Mouse (Mus musculus) gastrocnemius, postnatal 14 days (tissue): ENCODE data around the gene Ralb. TPM values are rescaled to one million over a fixed set of nuclear protein-coding genes. Genes with fewer than 3 reads are reported as not detected.

Source experiments
- DNase-seq: peaks from one replicate; pipeline ENCODE4 v3.0.0; 2021; ENCODE audit warnings: mixed read lengths
- intact Hi-C: fragments of 180-260 bp; cut with DNase I; formaldehyde crosslinking; loops from one replicate; pipeline ENCODE4 v1.15.1; 2025; ENCODE audit warnings: low total_unique reads
- total RNA-seq, 2 experiments: library from RNA; stranded (reverse); gene quantifications; 2 replicates each; pipeline ENCODE4 v1.2.3; 2021

The Ralb gene
- total RNA-seq, 2 experiments from 2014 or later: 17.2 to 18.9 TPM

DNA sequence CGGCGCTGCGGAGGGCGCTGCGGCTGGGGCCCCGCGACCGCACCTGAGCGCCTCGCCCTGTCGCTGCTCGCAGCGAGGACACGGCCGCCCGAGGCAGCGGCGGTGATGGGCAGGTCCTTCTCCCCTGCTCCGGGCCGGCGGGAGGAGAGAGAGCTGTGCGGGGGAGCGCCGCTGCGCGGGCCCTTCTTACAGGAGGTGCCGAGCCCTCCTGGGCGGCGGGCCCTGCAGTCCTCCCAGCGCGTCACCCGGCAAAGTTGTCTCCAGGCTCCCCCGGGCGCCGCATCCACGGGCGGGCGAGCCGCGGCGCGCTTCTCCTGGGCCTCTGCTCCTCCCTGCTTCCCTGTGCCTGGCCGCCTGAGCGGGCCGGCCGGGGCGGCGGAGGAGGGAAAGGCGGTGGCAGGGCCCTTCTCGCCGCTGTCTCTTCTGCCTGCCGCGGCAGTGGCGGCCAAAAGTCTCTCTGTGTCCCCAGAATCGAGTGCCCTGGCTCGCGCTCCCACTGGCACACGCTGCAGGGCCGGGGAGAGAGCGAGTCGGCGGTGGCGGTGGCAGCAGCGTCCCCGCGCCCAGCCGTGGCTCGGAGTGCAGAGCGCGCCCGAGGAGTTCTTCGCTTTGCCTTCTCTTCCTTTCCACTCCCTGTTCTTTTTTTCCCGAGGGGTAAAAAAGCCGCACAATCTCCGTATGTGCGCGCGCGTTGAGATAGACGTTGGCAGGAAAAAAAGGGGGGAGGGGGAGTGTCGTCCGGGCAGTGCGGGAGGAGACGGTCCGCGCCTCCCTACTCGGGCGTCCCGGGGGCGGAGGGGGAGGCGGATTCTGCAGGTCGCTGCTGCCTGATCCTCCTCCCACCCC, 82.8 kb downstream of the Ralb start, which contains the start of gene Inhbb:
Gene Inhbb, minus strand, starts transcription at position 673 of the 846 bp plus-strand sequence.
- DNase-seq: peak; percentile 26
- intact Hi-C loops: loop anchor here (5.0 kb wide), 1 partner anchor 334 kb away; no protein-coding TSS in a partner anchor

DNA sequence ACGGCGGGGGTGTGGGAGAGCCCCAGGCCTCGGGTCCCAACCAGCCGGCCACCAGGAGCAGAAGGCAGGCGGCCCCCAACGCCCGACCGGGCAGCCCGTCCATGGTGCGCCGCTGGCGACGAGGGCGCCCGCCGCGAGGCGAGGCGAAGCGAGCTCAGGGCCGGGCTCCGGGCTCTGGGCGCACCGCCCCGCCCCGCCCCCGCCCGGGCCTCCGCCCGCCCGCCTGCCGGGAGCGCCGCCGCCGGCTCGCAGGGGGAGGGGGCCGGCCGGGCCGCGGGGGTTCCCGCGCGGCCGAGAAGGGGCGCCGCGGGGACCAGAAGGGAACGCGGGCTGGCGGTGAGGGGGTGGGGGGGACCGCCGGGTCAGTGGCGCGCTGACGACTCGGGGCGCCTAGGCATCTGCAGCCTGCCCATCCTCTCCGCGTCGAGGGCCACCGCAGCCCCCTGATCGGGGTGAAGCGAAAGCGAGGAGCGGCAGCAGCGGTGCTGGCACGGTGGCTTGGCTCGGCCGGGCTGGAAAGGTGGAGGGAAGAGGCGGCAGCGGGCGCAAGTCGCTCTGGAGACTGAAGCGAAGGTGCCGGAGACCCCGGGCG, 83.5 kb downstream of the Ralb start:
- intact Hi-C loops: loop anchor here (5.0 kb wide), 1 partner anchor 334 kb away; no protein-coding TSS in a partner anchor
- DNase-seq: peak; percentile 39

Other genes with a start within 250 kb of the Ralb start
- gene Inhbb, start 82.5 kb downstream of the Ralb start, total RNA-seq: under 1 TPM; 0.16 to 0.53 TPM
- 1 to 10 TPM; 5.5 to 5.9 TPM for gene Tmem185b, start 21.4 kb upstream of the Ralb start, total RNA-seq
- 1 to 10 TPM; 1.5 to 2.8 TPM for gene Epb41l5, start 144.2 kb upstream of the Ralb start, total RNA-seq